Mouse (Mus musculus) thymus, adult 2 months (tissue): ENCODE measurements around the gene Pgpep1.

Source experiments
- CTCF ChIP-seq: fragments of 200-500 bp; IDR thresholded peaks from 2 replicates; pipeline ENCODE4 v1.5.1; 2012; ENCODE audit warnings: mild to moderate bottlenecking, control low read depth, low read length, moderate library complexity, borderline replicate concordance; ENCODE audit not compliant: control insufficient read depth, poor library complexity, insufficient read depth; ENCODE audit errors: extremely low read depth
- POLR2A ChIP-seq: fragments of 200-500 bp; IDR thresholded peaks from 2 replicates; pipeline ENCODE4 v1.6.1; 2012; ENCODE audit warnings: mild to moderate bottlenecking, low read length, control low read depth, moderate library complexity; ENCODE audit not compliant: control insufficient read depth, poor library complexity, insufficient read depth; ENCODE audit errors: extremely low read depth

DNA sequence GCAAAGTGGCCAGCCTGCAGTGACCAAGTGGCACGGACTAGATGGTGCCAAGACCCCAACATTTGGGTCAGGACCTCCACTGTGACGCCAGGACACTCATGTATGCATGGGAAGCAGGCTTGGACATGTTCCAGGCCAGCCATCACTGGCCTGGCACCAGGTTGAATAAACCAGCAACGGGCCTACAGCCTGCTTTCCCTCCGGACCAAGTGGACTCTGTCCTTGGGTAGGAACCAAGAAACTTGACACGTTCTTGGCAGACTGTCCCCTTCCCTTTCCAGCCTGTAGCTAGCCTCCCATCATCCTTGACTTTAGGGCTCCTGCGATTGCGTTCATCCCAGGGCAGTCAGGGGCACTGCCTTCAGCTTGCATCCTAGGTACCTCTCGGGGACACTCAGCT lies 27.4 kb upstream of the Pgpep1 start:
- TF ChIP-seq CTCF (no peak), POLR2A (no peak)
